Mouse (Mus musculus) heart, adult 18-20 months (tissue): ENCODE data around the gene 4930556J24Rik. TPM values are rescaled to one million over a fixed set of nuclear protein-coding genes. Genes with fewer than 3 reads are reported as not detected.
"Not testable (repeated sequence)": the region's sequence is repeated elsewhere in the genome, so short reads cannot be mapped to it uniquely, and the experiment has no call there.

ENCODE experiments used
- DNase-seq, 2 experiments: peaks; one replicate each; pipeline ENCODE4 v3.0.0; 2021 to 2022; ENCODE audit warnings: mixed read lengths in 1 of 2
- total RNA-seq, 2 experiments: library from RNA; stranded (reverse); gene quantifications; 2 replicates each; pipeline ENCODE4 v1.2.3; 2021

The 4930556J24Rik gene
- total RNA-seq, 2 experiments from 2014 or later, result not detected

DNA sequence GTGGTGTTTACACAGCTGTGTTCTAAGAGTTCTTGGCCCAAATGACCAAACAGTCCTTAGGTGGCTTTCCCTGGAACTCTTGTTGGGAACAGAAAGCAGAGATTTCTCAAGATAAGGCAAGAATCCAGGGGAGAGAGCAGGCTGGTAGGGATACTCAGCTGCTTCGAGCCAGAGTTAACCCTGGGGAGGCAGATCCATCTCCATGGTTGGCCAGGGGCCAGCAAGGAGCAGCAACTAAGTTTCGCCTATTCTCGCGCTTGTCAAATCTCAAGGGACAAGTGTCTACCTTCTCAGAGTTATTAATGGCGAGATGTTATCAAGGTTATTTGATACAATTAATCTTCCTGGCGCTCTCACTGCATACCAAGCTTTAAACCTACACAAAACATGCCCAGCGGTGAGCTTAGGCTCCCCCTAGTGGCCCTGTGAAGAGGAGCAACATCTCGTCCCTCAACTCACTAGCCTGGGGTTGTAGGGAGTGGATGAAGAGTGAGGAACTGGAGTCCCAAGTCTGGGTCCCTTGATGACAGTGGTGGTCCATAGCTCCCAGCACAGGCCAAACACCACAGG is 55.2 kb downstream of the 4930556J24Rik start:
- DNase-seq, result peak; percentile 40 to 63

DNA sequence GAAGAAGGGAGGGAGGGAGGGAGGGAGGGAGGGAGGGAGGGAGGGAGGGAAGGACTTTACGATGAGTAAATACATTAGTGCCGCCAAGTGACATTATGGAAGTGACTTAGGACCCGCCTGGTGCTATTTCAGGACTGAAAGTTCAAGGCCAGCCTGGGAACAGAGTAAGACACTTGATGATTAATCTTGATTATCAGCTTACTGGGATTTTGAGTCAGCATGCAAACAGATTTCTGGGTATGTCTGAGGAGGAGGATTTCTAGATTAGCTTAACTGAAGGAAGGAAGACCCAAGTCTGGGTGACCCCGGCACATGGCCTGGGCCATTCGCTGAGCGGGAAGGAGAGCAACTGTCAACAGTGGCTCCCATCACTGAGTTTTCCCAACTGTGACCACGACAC is 56.1 kb downstream of the 4930556J24Rik start:
- DNase-seq, result no peak

DNA sequence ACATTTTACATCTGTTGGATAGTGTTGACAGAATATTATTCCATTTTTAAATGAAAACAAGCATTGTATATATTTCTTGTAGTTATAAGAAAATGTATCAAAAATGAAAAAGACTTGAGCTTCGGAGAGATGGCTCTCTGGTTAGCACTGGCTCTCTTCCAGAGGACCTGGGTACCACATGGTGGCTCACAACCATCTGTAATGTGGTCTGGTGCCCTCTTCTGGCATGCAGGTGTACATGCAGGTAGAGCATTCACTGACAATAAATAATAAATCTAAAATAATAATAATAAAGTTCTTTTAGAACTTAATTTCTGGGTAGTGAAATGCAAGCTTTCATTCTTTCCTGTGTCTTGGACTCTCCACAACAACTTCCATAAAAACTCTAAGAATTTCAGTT is 57.8 kb downstream of the 4930556J24Rik start:
- no peak for DNase-seq

DNA sequence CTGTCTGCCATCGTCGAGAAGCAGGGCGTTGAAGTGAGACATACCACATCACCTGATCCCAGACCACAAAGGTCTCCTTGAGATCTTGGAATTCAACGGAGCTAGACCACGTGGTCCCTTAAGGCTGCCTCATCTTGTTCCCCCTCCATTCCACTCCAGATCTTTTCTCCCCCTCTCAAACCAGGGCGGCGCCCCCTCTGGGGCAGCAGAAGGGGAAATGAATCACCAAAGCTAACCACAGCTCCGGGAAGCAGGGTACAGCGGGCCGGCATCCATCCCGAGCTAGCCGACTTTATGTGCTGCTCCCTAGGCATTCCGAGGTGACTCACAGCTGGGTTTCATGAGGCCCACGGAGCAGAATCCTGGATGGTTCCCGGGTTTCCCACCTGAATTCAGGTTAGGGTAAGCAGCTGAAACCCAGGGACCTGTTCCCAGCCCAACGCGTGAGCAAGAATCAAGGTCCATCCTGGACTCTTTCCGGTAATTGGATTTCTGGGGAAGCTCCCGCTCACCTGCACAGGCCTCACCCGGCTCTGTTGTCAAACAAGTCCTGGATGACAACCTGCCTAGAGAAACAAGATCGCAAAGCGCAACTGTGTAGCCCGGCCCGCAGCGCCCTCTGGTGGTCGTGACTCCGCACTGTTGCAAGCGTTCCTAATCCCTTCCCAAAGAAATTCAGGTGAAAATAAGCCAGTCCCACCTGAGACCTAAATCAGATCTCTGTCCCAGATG is 62.3 kb downstream of the 4930556J24Rik start, which contains the start of gene Slc35e4:
Slc35e4 (minus strand) TSS at position 556 of the 732 bp plus-strand sequence.
- peak; percentile 81 to 92 for DNase-seq

DNA sequence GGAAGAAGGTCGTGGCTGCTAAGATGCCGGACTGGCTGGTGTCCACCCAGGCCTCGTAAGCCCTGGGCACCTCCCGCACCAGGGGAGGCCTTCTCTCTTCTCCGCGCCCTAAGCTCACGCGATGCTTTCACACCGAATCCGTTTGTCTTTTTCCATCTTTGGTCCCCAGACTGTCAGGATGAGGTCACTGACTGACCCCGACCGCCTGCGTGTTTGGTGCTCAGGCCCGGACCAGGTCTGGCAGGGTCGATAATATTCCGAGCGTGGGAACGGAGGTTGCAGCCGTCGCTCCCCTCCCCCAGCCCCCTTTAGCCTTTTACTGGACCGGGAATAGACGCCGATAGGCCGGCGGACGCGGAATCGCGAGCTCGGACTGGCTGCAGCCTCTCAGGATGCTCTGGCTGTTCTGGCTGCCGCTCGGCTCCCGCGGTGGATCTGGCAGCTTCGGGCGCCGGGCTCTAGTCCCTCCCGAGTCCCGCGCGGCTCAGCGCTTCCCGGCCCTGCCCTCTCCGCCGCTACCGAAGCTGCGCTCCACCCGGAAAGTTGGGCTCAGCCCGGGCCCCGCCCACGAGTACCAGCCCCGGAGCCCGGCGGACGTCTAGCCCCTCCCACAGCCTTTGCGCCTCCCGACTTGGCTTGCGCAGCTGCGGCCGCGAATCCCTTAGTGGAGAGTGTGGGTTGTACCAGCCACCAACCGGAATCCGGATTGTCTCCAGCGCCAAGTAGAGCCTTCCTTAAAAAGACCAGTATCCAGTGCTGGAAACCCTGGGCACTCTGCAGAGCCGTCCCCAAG is 63.1 kb downstream of the 4930556J24Rik start:
- DNase-seq, result peak; percentile 94 to 97

DNA sequence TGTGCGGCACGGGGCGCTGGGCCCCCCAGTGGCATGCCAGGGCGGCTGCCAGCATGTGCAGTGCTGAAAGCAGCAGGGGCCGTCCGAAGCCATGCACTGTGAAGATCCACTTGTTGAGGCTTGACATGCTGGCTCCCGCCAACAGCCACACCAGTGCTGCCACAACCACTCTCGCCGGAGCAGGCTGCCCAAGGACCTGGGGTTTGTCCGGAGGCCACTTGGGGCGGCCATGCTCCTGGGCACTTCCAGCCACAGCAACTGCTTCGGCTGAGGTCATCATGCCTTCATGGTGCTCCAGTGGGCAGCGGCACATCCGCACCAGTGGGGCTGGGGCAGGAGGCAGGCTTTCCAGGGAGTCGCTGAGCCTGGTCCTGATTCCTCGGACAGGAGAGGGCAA is 63.7 kb downstream of the 4930556J24Rik start:
- DNase-seq, result no peak

DNA sequence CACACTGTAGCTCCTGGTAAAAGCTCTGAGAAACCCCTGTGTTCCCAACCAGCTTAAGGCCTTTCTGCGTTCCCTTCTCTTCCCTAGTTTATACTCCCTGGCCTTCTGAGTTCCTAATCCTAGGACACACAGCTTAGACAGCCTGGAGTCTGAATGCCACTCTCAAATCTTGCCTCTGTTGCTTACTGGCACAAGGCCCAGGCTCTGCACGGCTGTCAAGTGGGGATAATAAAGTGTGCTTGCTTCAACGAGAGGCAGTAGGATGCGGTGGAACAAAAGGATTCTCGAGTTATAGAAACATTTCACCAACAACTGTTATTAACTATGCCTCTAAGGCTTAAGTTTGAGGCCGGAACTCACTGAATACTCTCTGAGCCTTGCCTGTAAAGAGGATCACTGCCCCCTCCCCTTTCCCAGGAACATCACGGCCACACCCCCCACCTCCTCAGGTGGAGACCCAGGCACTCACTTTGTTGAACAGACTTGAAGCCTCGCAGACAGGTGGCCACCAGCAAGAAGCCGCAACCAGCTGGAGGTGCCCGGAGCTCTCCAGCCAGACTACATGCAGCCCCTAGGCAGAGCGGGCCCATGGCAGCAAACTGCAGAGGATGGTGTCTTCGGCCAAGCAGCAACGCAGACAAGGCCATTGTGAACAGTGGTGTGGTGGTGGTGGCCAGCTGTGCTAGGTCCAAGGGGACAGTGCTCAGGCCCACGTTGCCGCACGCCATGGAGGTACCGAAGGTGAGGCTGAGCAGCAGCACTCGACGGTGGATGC is 64.3 kb downstream of the 4930556J24Rik start:
- peak in 1 of 2 experiments; percentile 38 for DNase-seq

DNA sequence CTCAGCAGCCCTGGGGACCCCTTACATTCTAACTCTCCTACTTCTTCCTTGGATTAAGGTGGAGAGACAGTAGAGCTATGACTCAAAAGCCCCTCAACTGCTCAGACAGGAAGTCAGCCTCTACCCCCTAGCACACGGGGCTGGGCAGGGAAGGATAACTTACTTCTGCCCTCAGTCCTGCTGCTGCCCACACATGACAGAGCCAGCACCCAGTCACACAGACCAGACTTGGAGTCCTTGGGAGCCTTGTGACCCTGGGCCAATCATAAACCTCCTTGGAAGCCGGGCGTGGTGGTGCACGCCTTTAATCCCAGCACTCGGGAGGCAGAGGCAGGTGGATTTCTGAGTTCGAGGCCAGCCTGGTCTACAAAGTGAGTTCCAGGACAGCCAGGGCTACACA is 65.1 kb downstream of the 4930556J24Rik start:
- DNase-seq, result not testable (repeated sequence)

DNA sequence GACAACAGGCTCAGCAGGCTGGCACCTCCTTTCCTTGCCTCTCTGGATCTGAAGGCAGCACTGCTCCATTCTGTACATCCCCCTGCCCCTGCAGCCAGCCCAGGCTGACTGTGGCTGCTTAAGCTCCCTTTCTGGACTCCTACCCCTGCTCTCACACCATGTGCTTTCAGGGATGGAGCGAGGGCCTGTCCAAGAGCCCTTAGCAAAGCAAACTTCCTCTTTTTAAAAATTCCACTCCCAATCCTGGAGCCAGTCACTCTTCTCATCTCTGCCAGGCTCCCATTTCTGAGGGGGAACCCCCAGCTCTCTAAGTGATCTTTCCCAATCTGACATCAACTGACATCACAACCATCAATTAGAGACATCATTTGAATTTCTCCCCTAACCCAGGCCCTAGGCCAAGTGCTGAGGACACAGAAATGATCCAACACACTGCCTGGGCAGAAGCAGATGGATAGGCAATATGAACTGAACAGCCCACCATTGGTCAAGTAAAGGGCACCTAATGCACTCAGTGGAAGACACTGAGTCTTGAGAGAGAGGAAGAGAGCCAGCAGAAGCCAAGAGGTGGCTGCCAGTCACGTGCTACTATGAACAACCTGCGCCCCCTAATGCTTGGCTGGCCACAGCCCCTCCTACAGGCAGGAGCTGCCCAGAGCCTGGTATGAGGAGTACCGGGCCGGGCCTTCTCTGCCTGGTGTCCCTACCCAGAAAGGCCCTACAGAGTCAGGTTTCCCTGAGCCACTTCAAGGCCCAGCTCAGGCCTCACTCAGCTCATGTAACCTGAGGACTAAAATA is 65.9 kb downstream of the 4930556J24Rik start:
- DNase-seq, result no peak

DNA sequence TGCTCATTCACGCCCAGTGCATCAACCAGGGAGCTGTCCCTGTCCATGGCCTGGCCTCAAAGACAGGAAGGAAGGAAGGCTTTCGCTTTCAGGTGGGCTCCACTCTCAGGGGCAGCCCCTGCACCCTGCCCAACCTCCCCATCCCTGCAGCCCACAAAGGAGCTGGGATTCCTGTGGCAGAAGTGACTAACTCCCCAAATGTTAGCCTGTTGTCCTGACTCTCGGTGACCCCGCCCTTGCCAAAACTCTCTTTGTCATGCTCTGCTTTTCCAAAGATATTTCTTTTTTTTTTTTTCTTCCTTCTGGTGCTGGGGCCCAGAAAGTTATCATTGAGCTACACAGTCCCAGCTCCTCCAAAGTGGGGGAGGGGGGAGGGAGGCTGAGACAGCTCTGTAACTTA is 67.3 kb downstream of the 4930556J24Rik start:
- no peak for DNase-seq

DNA sequence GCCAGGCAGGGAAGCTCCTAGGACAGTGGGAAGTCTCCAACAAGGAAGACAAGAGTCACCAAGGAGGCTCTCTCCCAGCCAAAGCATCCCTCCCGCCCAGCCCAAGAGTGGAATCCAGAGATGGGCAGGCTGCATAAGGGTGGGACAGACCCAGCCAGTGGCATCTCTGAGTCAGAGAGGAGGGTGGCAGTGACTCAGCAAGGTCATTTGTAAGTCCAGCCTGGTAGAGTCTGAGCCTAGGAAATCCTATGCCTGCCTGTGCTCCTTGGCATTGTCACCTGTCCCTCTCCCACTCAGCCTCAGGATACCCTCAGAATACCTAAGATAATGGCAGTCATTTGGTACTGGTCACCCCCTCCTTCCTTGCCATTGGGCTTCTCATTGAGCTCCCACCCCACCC is 71.1 kb downstream of the 4930556J24Rik start:
- DNase-seq, result no peak

DNA sequence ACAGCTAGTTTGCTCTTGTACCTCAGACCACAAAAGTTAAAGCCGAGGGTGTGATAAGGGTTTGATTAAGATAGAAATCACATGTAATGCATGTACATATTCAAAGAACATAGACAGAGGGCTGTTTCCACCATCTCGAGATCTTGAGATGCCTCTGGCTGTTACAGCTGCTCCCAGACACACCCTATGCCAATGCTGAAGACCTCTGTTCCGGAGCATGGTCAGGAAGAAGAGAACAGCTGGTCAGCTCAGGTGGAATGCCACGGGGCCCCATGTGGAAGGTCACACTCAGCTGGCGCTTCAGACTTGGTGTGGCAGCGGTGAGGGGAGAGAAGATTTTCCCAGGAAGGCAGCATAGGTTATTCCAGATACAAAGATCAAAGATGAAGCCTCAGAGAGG is 71.9 kb downstream of the 4930556J24Rik start:
- no peak for DNase-seq

DNA sequence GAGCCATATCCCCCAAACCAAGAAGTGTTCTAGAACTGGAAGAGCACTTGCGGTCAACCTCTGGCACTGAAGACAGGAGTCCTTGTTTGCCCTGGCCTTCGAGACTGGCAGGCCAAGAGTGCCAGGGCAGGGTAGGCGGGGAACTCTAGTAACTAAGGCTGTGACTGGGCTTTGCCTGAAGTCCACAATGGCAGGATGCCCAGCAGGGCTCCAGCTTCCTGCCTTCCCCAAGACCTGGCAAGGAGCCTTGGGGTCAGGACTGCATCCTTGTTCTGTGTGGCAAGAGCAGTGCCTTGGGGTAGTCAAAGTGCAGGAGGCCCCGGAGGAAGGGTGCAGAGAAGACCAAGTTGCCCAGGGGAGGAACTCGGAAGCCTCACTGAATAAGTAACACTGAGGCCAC is 73.5 kb downstream of the 4930556J24Rik start:
- peak; percentile 74 to 86 for DNase-seq

DNA sequence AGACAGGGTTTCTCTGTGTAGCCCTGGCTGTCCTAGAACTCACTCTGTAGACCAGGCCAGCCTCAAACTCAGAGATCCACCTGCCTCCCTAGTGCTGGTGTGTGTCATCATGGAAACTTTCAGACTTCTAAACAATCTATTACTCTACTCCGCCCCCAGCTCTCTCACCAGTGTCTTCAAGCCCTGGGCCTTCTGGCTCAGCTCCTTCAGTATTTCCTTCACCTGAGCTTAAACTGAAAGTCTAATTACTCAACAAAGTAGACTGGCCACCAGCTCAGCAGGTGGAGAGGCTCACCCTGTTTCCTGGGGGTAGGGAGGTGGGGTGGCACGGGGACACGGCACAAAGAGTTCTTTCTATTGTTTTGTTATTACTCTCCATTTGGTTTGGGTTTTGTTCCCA is 74.1 kb downstream of the 4930556J24Rik start:
- DNase-seq, result no peak

DNA sequence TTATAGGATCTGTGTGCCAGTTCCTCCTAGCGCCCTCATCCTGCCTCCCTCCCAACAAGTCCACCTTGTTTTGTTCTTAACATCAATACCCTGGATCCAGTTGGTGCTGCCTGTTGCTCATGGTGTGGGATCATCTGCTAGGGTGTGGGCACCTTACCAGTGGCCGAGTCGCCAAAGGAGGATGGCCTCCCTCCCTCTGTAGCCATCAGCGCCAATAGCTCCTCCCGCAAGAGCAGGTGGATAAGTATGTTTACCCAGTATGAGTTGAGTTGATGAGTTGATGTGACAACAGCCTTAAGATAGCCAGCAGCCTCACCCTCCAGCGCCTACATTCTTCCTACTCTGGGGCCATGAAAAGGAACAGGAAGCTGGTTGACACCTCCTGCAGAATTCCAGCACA is 76.3 kb downstream of the 4930556J24Rik start:
- DNase-seq, result no peak

DNA sequence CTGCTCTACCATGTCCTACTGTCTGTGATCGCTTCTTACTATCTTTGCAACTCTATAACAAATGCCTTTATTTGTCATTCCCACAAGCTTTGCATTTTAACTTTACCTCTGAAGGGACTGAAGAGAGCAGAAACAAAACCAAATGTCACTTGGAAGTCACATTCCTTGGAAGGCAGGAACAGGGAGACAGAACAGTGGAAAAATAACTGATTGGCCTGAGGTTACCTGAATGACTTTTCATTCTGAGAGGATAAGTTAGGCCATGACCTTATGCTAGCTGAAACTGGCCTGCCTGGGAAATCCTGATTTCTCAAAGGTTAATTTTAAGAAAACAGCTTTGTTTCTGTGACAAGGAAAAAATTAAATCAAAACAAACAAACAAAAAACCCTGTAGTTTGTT is 80.6 kb downstream of the 4930556J24Rik start:
- no peak for DNase-seq

DNA sequence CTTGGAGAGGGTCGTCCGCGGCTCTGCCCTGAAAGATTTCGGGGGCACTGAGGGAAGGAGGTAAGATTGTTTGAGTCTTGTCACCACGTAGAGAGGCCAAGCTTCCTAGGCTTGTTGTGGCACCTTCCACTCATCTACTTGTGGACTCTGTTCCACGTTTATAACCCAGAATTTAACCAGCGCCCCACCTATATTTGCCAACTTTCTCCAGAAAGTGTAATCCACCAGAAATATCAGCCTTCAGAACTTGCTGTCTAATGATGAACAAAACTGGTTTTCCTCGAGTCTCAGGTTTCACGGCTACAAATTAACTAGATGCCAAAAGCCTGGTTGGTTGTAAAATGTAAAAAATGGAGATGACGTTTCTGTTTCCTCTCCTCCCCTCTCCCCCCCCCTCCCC is 81.1 kb downstream of the 4930556J24Rik start:
- DNase-seq, result no peak

DNA sequence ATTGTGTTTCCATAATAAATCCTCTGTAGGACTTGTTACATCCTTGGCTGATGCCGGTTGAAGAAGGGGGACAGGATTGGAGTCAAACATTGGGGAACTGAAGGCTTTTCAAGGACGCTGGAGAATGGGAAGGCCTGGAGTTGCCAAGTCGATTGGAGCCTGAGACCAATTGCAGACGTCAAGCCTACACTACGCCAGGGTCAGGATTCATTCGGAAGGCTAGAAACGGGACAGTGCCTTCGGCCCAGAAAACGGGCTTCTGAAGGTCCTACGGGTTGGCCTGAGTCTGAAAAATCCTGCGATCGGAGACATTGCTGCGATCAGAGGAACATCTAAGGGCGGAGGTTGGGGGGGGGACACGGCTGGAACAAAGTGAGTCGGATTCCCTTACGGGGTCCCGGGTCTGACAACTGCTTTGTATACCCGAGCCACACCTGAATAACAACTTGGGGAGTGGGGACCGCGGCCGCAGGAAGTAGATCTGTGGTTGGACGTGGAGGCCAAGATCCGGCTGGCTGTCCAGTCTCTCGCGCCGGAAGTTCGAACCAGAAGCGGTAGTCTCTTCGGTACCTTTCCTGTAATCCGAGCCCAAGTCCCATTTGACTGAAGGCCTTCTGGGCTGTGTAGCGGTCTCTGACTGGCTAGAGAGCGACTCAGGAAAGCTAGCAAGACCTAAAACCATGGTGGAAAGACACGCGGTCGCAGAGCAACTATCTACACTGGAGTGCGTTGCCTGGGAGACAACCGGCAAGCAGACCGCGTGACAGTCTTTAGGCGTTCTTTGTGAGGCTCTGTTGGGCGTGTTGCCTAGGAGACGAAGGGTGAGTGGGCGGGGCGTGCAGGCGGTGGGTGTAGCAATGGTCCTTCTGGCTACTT is 81.9 kb downstream of the 4930556J24Rik start, which contains the start of the genes 4921536K21Rik and Dusp18:
4921536K21Rik (minus strand) TSS at position 693 of the 876 bp plus-strand sequence.
Dusp18 (plus strand) TSS at position 835 of the 876 bp plus-strand sequence.
- peak; percentile 95 to 96 for DNase-seq

DNA sequence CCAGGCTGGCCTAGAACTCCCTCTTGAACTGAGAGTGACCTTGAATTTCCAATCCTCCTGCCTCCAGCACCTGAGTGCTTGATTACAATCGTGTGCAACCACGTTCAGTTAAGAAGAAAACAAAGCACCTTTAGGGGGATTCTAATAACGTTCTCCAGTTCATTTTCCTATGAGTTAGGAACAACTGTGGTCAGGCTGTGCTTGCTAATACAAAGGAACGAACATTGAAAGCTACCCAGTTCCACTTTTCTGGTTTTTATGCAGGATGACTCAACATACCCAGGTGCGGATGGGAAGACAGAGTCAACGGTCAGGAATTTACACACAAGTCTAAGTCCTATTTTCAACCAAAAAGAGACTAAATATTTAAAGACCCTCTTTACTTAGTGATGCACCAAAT is 82.6 kb downstream of the 4930556J24Rik start:
- DNase-seq, result no peak
